Mouse (Mus musculus): ENCODE measurements around the gene Filip1. TPM values are rescaled to one million over a fixed set of nuclear protein-coding genes. Genes with fewer than 3 reads are reported as not detected.

Filip1 gene
- polyA plus RNA-seq, 1 experiment from 2014 or later, result 3.0 TPM

DNA sequence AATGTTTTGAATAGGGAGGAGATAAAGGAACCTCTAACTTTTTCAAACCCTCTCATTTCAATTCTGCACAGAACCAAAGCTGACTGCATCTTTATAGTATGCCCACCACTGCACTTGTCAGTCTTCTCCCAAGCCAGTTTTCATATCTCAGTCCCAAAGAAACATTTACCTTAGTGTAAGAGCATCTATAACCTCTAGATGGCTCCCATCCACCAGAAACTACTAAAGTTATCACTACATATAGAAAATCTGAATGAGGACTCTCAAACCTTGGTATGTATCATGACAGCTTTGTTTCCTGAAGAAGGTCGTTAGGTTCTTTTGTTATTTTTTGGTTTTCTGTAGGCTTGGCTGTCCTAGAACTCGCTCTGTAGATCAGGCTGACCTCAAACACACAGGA lies 233.3 kb downstream of the Filip1 start:
- peaks cover 7% of the 10 kb centered on the region for H3K36me3 ChIP-seq (ENCODE audit: poor library complexity, severe bottlenecking)
- WGBS, result 74% methylated on average over 2 of the region's 2 CpGs
- H3K4me2 ChIP-seq, result no peak overlapping the region
- no peaks in the 10 kb centered on the region for H3K27me3 ChIP-seq
- H3K9ac ChIP-seq, result no peak overlapping the region
- no peak for ATAC-seq
- H3K27ac ChIP-seq, result no peak overlapping the region
- peaks cover 1% of the 10 kb centered on the region for H3K4me1 ChIP-seq
- H3K9me3 ChIP-seq (replicated peaks), result no peaks in the 10 kb centered on the region
- no peak overlapping the region for H3K4me3 ChIP-seq

GRCm38 (mm10) chr9:79766991-79767545 lies 245.6 kb downstream of the Filip1 start:
- Histone ChIP-seq H3K36me3 (ENCODE audit: poor library complexity, severe bottlenecking) (0 out of 2 replicates have a peak, but pooled peaks cover 9% of the 10 kb centered on the region), H3K27ac (no peak overlapping the region), H3K9ac (no peak overlapping the region), H3K4me2 (no peak overlapping the region), H3K9me3 (replicated peaks) (no peaks in the 10 kb centered on the region), H3K4me3 (no peak overlapping the region), H3K27me3 (no peaks in the 10 kb centered on the region), H3K4me1 (no peaks in the 10 kb centered on the region)
- ATAC-seq, result no peak
- 92% methylated on average over 5 of the region's 5 CpGs for WGBS

DNA sequence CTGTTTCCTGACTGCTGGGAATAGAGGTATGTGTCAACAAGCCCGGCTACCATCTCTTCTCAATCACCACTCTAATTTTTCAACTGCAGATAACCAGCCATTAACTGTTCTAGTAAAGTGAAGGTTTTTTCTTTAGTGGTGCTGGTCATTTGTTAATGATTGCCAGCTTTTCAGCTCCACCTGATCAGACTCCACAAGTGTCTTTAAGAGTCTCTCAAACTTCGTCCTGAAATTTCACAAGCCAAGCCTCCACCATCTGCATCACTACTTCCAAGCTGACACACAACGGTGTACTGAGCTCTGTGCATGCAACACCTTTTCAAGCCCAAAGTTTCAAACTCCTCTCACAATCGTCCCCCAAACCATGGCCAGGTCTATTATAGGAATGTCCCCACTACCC lies 247.3 kb downstream of the Filip1 start:
- no peak for ATAC-seq
- Histone ChIP-seq H3K36me3 (ENCODE audit: poor library complexity, severe bottlenecking) (0 out of 2 replicates have a peak, but pooled peaks cover 1% of the 10 kb centered on the region), H3K27me3 (no peaks in the 10 kb centered on the region), H3K9ac (no peak overlapping the region), H3K4me1 (peaks cover 4% of the 10 kb centered on the region), H3K4me3 (no peak overlapping the region), H3K4me2 (no peak overlapping the region), H3K27ac (no peak overlapping the region), H3K9me3 (replicated peaks) (no peaks in the 10 kb centered on the region)
- WGBS, result 86% methylated on average over 4 of the region's 4 CpGs

Other genes starting within 250 kb of the Filip1 start
- gene Tmem30a, start 219.3 kb downstream of the Filip1 start, polyA plus RNA-seq (2015; fragmentation: Nextera tagmentation; extraction: Ambion mirVana), result 87.6 and 88.2 TPM in 2 replicates
- gene Senp6, start 54.1 kb upstream of the Filip1 start, polyA plus RNA-seq (2015; fragmentation: Nextera tagmentation; extraction: Ambion mirVana), result 56.9 and 59.8 TPM in 2 replicates
- gene Myo6, start 152.2 kb upstream of the Filip1 start, polyA plus RNA-seq (2015; fragmentation: Nextera tagmentation; extraction: Ambion mirVana), result 12.4 and 14.0 TPM in 2 replicates

Measured in forebrain, embryonic 13.5 days (tissue).